Mouse (Mus musculus) T-helper 2 cell (primary cell): Measurements from ENCODE around the gene Rdh11.
"Not testable (repeated sequence)": the region's sequence is repeated elsewhere in the genome, so short reads cannot be mapped to it uniquely, and the experiment has no call there.

Experiments
- in situ Hi-C: fragments of 300-600 bp; cut with MboI, MseI; formaldehyde crosslinking; loops from one replicate; pipeline ENCODE4 v1.15.1; 2025; ENCODE audit warnings: high pct_unique_total_duplicates

Rdh11 gene

GRCm38 (mm10) chr12:79192193-79192592, at the start of gene Rdh11:
Rdh11 (minus strand) TSS chr12:79192293.
- in situ Hi-C loops: loop anchor here (5.0 kb wide), 1 partner anchor 105 kb away; the partner anchor contains the start of genes Rad51b and Zfyve26

GRCm38 (mm10) chr12:79235485-79236080, 43.5 kb upstream of the Rdh11 start:
- in situ Hi-C loops: no loop called here

GRCm38 (mm10) chr12:79217511-79217910, 25.4 kb upstream of the Rdh11 start:
- in situ Hi-C loops: no loop called here

GRCm38 (mm10) chr12:79211447-79211846, 19.4 kb upstream of the Rdh11 start:
- in situ Hi-C loops: no loop called here

- in situ Hi-C loops: no loop called here
These were observed 16.8 kb upstream of the Rdh11 start, which contains the start of gene Rdh12 for GRCm38 (mm10) chr12:79208703-79209464. Rdh12 (plus strand) TSS chr12:79208914.

GRCm38 (mm10) chr12:79201882-79202281, 9.8 kb upstream of the Rdh11 start:
- in situ Hi-C loops: no loop called here

- in situ Hi-C loops: no loop called here
These were observed 5.0 kb upstream of the Rdh11 start for GRCm38 (mm10) chr12:79197105-79197504.

GRCm38 (mm10) chr12:79193441-79193840, 1.3 kb upstream of the Rdh11 start:
- in situ Hi-C loops: loop anchor here (5.0 kb wide), 1 partner anchor 104 kb away; the partner anchor contains the start of genes Rad51b and Zfyve26

GRCm38 (mm10) chr12:79191701-79192100, 392 bp downstream of the Rdh11 start:
- in situ Hi-C loops: loop anchor here (5.0 kb wide), 1 partner anchor 106 kb away; the partner anchor contains the start of genes Rad51b and Zfyve26

GRCm38 (mm10) chr12:79190931-79191673, 991 bp downstream of the Rdh11 start:
- in situ Hi-C loops: loop anchor here (5.0 kb wide), 1 partner anchor 106 kb away; the partner anchor contains the start of genes Rad51b and Zfyve26

GRCm38 (mm10) chr12:79185160-79185559, 6.9 kb downstream of the Rdh11 start:
- in situ Hi-C loops: not testable (repeated sequence)

GRCm38 (mm10) chr12:79175998-79176397, 16.1 kb downstream of the Rdh11 start:
- in situ Hi-C loops: no loop called here

- in situ Hi-C loops: loop anchor here (5.0 kb wide), 1 partner anchor 311 kb away; the partner anchor contains the start of genes Atp6v1d and Eif2s1
These were observed 18.4 kb downstream of the Rdh11 start for GRCm38 (mm10) chr12:79173721-79174120.

- in situ Hi-C loops: loop anchor here (5.0 kb wide), 1 partner anchor 310 kb away; the partner anchor contains the start of genes Atp6v1d and Eif2s1
These were observed 19.8 kb downstream of the Rdh11 start, which contains the start of gene Vti1b for GRCm38 (mm10) chr12:79172019-79172941. Vti1b (minus strand) TSS chr12:79172667.

- in situ Hi-C loops: loop anchor here (5.0 kb wide), 1 partner anchor 309 kb away; the partner anchor contains the start of genes Atp6v1d and Eif2s1
These were observed 20.7 kb downstream of the Rdh11 start for GRCm38 (mm10) chr12:79171269-79171995.

- in situ Hi-C loops: loop anchor here (5.0 kb wide), 1 partner anchor 308 kb away; the partner anchor contains the start of genes Atp6v1d and Eif2s1
These were observed 21.7 kb downstream of the Rdh11 start for GRCm38 (mm10) chr12:79170421-79170820.

GRCm38 (mm10) chr12:79169173-79169572, 22.9 kb downstream of the Rdh11 start:
- in situ Hi-C loops: no loop called here

- in situ Hi-C loops: no loop called here
These were observed 29.2 kb downstream of the Rdh11 start for GRCm38 (mm10) chr12:79162876-79163275.

- in situ Hi-C loops: no loop called here
These were observed 42.4 kb downstream of the Rdh11 start for GRCm38 (mm10) chr12:79149653-79150052.

GRCm38 (mm10) chr12:79141384-79141783, 50.7 kb downstream of the Rdh11 start:
- in situ Hi-C loops: no loop called here
